Mouse (Mus musculus) right cerebral cortex, postnatal 14 days (tissue): ENCODE results near the gene Gm1043.
A peak's percentile ranks its signal among the peaks of the same experiment; 100 is the strongest.

Experiments
- DNase-seq: peaks from one replicate; pipeline ENCODE4 v3.0.0; 2022

Gene Gm1043

DNA sequence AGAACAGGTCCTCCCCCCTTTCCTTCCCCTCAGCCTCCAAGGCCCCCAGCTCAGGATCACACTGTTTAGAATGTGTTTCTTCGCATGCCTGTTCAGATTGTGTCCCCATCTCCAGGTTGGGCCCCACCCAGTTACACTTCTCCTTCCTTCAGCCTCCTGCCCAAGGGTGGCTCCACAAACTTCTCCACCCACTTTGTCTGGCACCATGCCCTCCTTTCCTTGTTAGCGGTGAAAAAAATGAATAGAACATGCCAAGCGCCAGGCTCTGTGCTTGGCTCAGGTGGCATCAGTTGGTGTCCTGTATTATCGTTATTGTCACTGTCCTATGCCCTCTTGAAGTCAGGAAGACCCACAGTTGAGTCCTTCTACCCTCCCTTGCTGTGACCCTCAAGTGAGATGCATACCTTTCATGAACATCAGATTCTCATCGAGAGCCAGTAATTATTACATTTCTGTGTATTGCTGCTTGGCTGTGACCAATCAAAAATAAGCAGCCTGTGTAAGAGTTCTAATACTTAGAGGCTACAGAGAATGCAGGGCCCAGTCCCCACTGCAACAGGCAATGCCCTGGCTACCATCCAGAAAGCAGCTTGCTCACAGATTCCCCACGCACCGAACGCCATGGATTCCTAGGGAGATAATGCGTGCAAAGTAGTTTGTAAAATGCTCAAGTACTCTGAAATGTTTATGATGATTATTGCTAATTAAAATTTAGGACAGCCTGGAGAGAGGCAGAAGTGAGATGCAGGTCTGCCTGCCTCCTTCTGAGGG lies 128.0 kb downstream of the Gm1043 start:
- peak; percentile 36 for DNase-seq

GRCm38 (mm10) chr5:37213709-37214103 lies 128.5 kb downstream of the Gm1043 start:
- no peak for DNase-seq

DNA sequence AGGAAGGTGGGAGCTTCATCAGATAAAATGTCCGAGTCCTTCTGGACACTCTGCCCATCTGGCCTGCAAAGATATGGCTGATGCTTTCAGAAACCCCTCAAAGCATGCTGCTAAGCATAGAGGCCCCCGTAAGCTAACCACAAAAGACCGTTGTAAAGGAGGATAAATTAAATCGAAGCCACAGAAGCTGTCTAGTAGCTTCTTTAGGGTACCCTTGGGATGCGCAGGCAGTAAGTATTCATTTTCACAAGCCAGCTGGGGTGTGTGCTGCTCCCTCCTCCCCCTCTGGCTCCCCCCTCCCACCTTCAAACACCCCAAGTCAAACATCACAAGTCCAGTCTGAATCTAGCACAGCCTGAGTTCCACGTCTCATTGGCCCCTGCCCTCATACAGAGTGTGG lies 129.4 kb downstream of the Gm1043 start:
- DNase-seq: no peak

DNA sequence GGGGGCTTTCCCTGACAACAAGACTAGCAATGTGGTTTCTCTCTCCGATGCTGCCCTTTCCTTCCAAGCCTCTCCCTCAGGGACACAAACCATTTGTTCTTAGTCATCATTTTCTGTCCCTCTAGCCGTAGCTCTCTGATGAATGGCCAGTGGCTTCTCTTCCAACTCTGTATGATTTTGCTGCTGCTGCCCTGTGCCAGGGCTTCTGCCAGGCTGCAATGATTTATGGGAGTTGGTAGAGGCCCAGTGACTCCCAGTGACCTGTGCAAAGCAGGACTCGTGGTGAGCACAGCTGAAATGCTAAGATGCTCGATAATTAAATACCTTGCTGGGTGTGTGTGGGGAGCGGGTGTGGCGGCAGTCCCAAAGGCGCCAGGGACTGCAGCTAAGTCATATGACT lies 130.1 kb downstream of the Gm1043 start:
- DNase-seq: no peak

DNA sequence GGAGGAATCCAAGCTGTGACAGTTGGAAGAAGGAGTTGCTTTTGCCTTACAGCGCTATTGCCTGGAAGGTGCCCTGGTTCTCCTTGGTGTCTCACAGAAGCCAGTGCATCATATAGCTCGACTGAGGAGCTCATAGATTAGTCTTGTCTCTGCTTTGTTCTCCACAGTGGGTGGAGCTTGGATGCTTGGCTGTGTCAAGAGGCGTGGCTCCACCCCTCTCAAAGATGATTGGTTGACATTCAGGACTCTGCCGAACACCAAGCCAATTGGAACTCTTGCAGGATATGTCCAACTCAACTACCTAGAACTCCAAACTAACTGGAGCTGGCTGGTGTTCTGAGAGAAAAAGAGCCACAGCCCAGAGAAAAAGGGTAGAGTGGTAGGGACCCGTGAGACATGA lies 134.4 kb downstream of the Gm1043 start:
- peak; percentile 2 for DNase-seq

DNA sequence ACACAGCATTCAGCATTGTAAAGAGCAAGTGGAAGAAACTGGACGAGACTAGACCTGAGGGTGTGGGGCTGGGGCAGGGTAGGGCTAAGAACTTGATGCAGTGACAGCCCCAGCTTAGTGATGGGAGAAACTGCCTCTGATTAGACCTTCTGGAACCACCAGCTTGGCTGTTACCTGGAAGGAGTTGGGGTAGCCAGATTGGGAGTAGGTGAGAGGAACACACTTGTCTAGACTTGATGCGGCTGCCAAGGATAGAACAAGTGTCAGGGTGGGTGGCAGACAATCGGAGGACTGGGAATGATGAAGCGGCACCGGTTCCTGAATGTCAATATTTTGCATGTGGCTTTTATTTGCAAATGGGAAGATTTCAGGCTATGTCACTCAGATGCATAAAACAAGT lies 135.4 kb downstream of the Gm1043 start:
- DNase-seq: peak; percentile 16

DNA sequence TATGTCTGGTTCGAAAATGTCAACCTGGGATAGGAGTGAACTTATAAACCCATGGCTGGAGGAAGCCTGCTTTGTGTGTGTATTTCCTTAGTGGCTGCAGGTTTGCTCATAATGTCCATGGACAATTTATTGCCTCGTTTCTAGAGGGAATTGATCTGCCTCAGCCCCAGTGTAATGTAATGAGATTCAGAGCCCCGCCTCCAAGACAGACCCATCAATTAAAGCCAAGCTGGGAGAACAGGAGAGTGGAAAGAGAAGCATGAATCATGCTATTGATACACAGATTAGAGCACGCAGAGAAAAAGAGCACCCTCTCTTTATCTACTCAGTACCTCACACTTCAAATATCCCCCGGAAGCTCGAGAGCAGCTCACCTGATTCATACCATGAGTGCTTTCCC lies 136.4 kb downstream of the Gm1043 start:
- DNase-seq: no peak

DNA sequence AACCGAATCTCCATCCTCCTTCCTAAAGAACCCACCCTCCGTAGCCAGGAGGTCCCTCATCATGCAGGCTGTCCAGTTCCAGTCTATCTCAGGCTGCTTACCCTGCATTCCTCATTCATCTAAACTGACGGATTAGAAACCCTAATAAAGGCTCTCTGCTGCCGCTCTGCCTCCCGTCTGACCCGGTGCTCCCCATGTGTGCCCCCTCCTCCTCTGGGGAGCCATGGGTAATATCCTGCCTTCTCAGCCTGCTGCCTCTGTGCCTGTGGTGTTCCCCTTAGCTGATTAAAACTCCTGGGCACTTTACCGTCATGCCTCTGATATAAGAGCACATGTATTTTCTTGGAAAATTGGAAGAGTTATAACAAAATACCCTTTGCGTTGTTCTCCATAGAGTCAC lies 137.1 kb downstream of the Gm1043 start:
- DNase-seq: peak; percentile 2

- no peak for DNase-seq
Measured at GRCm38 (mm10) chr5:37225708-37226107, 140.5 kb downstream of the Gm1043 start.

GRCm38 (mm10) chr5:37227956-37228680 lies 142.9 kb downstream of the Gm1043 start:
- DNase-seq: no peak

GRCm38 (mm10) chr5:37228894-37229293 lies 143.7 kb downstream of the Gm1043 start:
- DNase-seq: no peak

GRCm38 (mm10) chr5:37233010-37233557 lies 147.9 kb downstream of the Gm1043 start:
- DNase-seq: peak; percentile 59

DNA sequence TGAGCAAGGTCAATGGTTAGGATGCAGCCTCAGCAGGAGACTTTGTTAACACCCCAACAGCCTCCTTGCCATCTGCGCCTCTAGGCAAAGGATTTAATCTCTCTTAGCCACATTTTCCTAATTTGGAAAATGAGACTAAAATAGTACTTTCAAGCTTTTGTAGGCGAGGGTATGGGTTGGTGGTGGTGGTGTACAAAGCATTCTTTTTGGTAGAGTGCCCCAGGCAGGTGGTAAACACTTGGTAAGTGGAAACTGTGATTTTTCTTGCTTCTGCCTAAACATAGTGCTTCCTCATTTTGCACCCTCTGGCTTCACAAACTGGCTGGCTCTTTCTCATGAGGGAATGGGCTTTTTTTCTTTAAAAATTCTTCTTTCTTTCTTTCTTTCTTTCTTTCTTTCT lies 153.5 kb downstream of the Gm1043 start:
- no peak for DNase-seq

DNA sequence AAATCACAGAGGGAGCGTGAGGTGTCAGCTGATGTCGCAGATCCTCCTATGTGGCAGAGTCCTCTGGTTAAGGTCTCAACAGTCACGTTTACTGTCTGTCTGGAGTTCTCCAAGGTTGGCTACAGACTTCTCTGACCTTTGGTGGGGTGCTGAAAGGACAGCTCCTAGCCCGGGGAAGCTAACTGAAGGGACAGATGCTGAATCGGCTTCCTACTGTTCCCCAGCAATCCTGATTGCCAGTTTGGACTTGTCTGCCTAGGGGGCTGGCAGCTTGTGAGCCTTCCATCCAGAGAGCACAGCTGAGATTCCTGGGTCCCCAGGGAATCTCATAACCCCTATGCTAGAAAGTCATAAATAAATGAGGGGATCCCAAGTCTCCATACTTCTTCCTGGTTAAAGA lies 155.4 kb downstream of the Gm1043 start:
- DNase-seq: no peak

DNA sequence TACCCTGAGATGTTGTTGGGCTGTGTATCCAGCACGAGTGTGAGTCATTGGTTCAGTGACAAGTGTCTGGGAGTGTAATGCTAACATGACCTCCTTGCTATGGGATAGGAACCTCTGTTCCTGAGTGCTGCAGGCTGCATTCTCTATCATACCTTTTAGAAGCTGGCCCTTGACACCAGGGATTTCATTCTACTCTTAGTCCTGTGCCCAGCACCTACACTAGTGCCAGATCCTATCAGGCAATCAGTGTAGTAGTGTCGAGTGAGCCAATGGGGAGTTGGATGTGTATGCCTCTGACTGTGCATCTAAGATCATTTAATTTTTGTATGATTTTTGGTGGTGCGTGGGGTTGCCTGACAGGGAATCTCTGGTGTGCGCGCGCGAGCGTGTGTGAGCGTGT lies 156.1 kb downstream of the Gm1043 start:
- DNase-seq: no peak

DNA sequence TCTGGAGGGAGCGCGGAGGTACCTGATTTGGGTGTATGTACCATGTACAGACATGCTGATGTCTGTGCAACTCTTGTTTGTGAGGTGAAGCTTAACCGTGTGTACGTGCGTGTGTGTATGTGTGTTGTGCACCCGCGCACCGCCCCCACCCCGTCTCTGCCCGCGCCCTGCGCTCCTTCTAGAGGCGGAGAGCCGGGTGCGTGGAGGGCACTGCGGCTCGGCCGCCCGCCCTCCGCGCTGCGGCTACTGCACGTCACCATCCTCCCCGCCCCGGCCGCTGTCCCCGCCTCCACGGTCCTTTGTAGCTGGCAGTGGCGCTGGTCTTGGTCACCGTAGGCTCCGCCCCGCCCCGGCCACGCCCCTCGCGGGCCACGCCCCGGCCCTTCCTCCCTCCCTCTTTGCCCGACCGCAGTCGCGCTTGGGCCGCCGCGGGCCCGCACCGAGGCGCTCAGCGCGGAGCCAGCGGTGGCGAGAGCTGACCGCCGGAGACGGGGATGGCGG lies 156.5 kb downstream of the Gm1043 start, which contains the start of gene Crmp1:
Crmp1 (plus strand) TSS at position 290 of the 501 bp plus-strand sequence.
- DNase-seq: peak; percentile 87

DNA sequence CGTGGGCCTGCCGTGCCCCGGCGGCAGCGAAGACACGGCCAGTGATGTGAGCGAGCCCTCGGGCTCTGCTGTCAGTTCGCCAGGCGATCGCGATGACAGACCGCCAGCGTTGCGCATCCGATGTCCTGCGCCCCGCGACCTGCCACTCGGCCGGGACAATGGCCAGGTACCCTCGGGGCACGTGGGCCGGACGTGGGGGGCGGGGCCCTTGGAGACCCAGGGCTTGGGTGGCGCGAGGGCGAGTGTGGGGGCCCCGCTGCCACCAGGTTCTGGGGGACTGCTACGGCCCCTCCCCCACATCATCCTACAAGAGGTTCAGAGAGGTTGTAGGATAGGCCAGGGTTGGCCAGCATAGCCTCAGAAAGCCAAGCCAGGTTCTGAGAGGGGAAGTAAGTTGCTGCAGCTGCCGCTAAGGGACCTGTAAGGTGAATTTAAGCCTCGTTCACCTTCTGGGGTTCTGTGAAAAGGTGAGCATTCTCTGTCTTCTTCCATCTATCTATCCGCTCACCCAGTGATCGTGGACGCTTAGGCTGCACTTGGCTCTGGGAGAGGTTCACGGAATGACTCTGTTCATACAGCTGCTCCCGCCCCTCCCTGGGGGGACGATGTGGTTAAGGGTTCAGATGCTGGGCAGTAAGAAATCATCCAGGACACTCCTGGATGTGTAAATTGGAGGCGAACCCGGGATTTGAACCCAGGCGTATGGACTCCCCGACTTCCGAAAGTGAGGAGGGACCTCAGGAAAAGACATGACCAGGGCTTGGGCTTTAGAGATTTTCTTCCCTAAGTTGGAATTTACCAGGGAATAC lies 157.4 kb downstream of the Gm1043 start:
- DNase-seq: peak; percentile 51

GRCm38 (mm10) chr5:37243169-37243886 lies 158.2 kb downstream of the Gm1043 start:
- DNase-seq: peak; percentile 50

DNA sequence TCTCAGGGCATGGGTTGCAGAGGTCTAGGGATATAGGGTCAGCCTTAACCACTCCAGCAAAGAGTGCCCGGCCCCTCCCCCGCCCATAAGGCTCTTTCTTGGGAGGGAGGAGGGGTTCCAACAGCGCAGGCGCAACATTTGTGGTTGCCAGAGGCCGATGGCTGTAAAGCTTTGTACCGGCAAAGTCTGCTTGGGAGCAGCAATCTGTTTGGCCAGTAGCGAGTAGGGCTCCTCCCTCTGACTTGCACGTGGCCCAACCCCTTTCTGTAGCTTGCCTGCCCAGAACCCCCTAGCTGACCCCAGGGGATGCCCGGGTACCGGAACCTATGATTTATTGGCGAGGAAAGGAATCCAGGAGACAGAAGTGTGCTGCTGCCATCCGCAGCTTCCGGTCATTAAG lies 159.0 kb downstream of the Gm1043 start:
- peak; percentile 78 for DNase-seq

DNA sequence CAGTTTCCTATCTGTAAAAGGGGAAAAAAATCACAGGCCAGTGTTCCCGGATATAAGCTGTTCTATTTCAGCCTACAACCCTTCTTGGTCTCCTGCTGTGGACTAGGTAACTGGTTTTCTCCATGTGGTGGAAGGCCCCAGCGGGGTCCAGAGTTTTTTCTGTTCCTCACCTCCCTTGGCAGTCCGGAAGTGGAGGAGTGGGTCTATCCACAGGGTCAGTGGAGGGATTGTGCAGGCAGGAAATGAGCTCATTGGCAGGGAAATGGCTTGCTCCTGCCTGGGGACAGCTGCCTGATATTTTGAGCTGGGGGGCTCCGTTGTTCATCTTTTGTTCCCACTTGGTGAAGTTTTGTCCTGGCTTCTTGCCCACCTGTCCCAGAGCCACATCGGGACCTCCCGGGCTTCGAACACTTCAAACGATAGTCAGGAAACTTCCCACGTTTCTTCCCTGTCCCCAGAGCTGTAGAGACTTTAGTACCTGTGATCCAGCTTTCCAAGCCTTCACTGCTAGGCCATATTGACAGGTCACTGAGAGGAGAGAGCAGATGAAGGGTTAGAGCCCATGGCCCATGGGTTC lies 159.6 kb downstream of the Gm1043 start:
- DNase-seq: peak; percentile 23

GRCm38 (mm10) chr5:37245651-37246050 lies 160.5 kb downstream of the Gm1043 start:
- peak; percentile 81 for DNase-seq
